Mouse (Mus musculus) forebrain, embryonic 11.5 days (tissue): ENCODE measurements at regions not wholly inside any gene's neighbourhood (a gene's known extent, or its start where the extent isn't known, plus 50 kb on each side); places are given as distances from the start of the nearest gene placed in this dataset.

ENCODE experiments used
- ATAC-seq: fragments of 200-750 bp; cut with Nextera tagmentation; replicated peaks from 2 replicates; pipeline ENCODE4 v1.8.0; 2017; ENCODE audit warnings: moderate TSS enrichment; ENCODE audit not compliant: low FRiP score
- DNase-seq: peaks from one replicate; pipeline ENCODE4 v3.0.0-alpha.2; 2017; ENCODE audit warnings: low spot score
- H3K27ac ChIP-seq: fragments of 300-500 bp; sonication (generic); 2 replicates; pipeline ENCODE4 v1.5.1; 2014; ENCODE audit warnings: low read depth, low read length
- H3K27me3 ChIP-seq: fragments of 300-500 bp; sonication (generic); 2 replicates; pipeline ENCODE4 v1.6.1; 2014; ENCODE audit warnings: mild to moderate bottlenecking, low read length, mixed read lengths; ENCODE audit not compliant: control insufficient read depth, insufficient read depth
- H3K36me3 ChIP-seq: fragments of 300-500 bp; sonication (generic); 2 replicates; pipeline ENCODE4 v1.6.1; 2014; ENCODE audit warnings: mild to moderate bottlenecking, low read length, moderate library complexity, mixed read lengths; ENCODE audit not compliant: control insufficient read depth, insufficient read depth
- H3K4me1 ChIP-seq: fragments of 300-500 bp; sonication (generic); replicated peaks from 2 replicates; pipeline ENCODE4 v1.6.1; 2014; ENCODE audit warnings: low read length, mixed read lengths; ENCODE audit not compliant: control insufficient read depth, insufficient read depth
- H3K4me2 ChIP-seq: fragments of 300-500 bp; sonication (generic); 2 replicates; pipeline ENCODE4 v1.6.1; 2014; ENCODE audit warnings: low read depth, mild to moderate bottlenecking, low read length, moderate library complexity, mixed read lengths; ENCODE audit not compliant: severe bottlenecking
- H3K4me3 ChIP-seq: fragments of 300-500 bp; sonication (generic); 2 replicates; pipeline ENCODE4 v1.5.1; 2014; ENCODE audit warnings: low read depth, low read length
- H3K9ac ChIP-seq: fragments of 300-500 bp; sonication (generic); 2 replicates; pipeline ENCODE4 v1.6.1; 2014; ENCODE audit warnings: low read length
- H3K9me3 ChIP-seq: fragments of 300-500 bp; sonication (generic); 2 replicates; pipeline ENCODE4 v1.6.1; 2016; ENCODE audit warnings: low read length, mixed read lengths; ENCODE audit not compliant: control insufficient read depth
- WGBS: fragments of 180-500 bp; shearing (Covaris S2); extraction: QIAGEN DNeasy Blood & Tissue Kit; methylation state at CpG from one replicate; pipeline ENCODE4 v1.1.7; 2014; 5-methylcytosine and 5-hydroxymethylcytosine counted together

GRCm38 (mm10) chr10:126709219-126709917 lies 191.8 kb downstream of the Atp23 start:
- Histone ChIP-seq H3K4me1 (no peaks in the 10 kb centered on the region), H3K36me3 (no peaks in the 10 kb centered on the region), H3K27ac (no peak overlapping the region), H3K27me3 (no peaks in the 10 kb centered on the region), H3K4me3 (no peak overlapping the region), H3K4me2 (no peak overlapping the region), H3K9me3 (no peaks in the 10 kb centered on the region), H3K9ac (no peak overlapping the region)
- peak; percentile 11 for DNase-seq
- WGBS = 87% methylated on average over 14 of the region's 14 CpGs
- ATAC-seq = no peak

- ATAC-seq (no peak), DNase-seq (no peak)
- Histone ChIP-seq H3K4me1 (no peaks in the 10 kb centered on the region), H3K27ac (no peak overlapping the region), H3K27me3 (no peaks in the 10 kb centered on the region), H3K36me3 (no peaks in the 10 kb centered on the region), H3K9me3 (no peaks in the 10 kb centered on the region), H3K4me2 (no peak overlapping the region), H3K9ac (no peak overlapping the region), H3K4me3 (no peak overlapping the region)
- 69% methylated on average over 4 of the region's 4 CpGs for WGBS
These were observed 192.4 kb downstream of the Atp23 start for GRCm38 (mm10) chr10:126708730-126709129.

GRCm38 (mm10) chr10:126708215-126708614 lies 192.9 kb downstream of the Atp23 start:
- H3K4me3 ChIP-seq = no peak overlapping the region
- H3K4me2 ChIP-seq = no peak overlapping the region
- no peak for ATAC-seq
- no peaks in the 10 kb centered on the region for H3K27me3 ChIP-seq
- H3K36me3 ChIP-seq = no peaks in the 10 kb centered on the region
- no peaks in the 10 kb centered on the region for H3K4me1 ChIP-seq
- 85% methylated on average over 4 of the region's 4 CpGs for WGBS
- no peak overlapping the region for H3K27ac ChIP-seq
- DNase-seq = no peak
- no peak overlapping the region for H3K9ac ChIP-seq
- no peaks in the 10 kb centered on the region for H3K9me3 ChIP-seq

GRCm38 (mm10) chr10:126697086-126697485 lies 204.1 kb downstream of the Atp23 start:
- ATAC-seq = no peak
- DNase-seq = no peak
- H3K4me1 ChIP-seq = no peaks in the 10 kb centered on the region
- WGBS = 92% methylated on average over 10 of the region's 10 CpGs
- H3K27ac ChIP-seq = no peak overlapping the region
- no peaks in the 10 kb centered on the region for H3K36me3 ChIP-seq
- no peaks in the 10 kb centered on the region for H3K27me3 ChIP-seq
- no peak overlapping the region for H3K9ac ChIP-seq
- no peaks in the 10 kb centered on the region for H3K9me3 ChIP-seq
- no peak overlapping the region for H3K4me2 ChIP-seq
- no peak overlapping the region for H3K4me3 ChIP-seq

GRCm38 (mm10) chr10:126690914-126691673 lies 210.1 kb downstream of the Atp23 start:
- Histone ChIP-seq H3K4me2 (no peak overlapping the region), H3K36me3 (no peaks in the 10 kb centered on the region), H3K4me3 (no peak overlapping the region), H3K9me3 (no peaks in the 10 kb centered on the region), H3K27ac (no peak overlapping the region), H3K4me1 (no peaks in the 10 kb centered on the region), H3K9ac (no peak overlapping the region), H3K27me3 (no peaks in the 10 kb centered on the region)
- ATAC-seq (no peak), DNase-seq (no peak)
- 56% methylated on average over 25 of the region's 25 CpGs for WGBS

- peak overlapping the region; percentile 18; the same call in 1 of the 2 replicates for H3K4me2 ChIP-seq
- no peaks in the 10 kb centered on the region for H3K27me3 ChIP-seq
- H3K27ac ChIP-seq = no peak overlapping the region
- no peak overlapping the region for H3K9ac ChIP-seq
- WGBS = 5% methylated on average over 12 of the region's 12 CpGs
- no peaks in the 10 kb centered on the region for H3K4me1 ChIP-seq
- DNase-seq (peak; percentile 80), ATAC-seq (peak; percentile 92)
- H3K9me3 ChIP-seq = no peaks in the 10 kb centered on the region
- H3K4me3 ChIP-seq = no peak overlapping the region
- H3K36me3 ChIP-seq = no peaks in the 10 kb centered on the region
These were observed 220.6 kb downstream of the Atp23 start for GRCm38 (mm10) chr10:126680275-126681184.

GRCm38 (mm10) chr10:126679224-126680120 lies 221.7 kb downstream of the Atp23 start:
- no peak overlapping the region for H3K27ac ChIP-seq
- WGBS = 22% methylated on average over 25 of the region's 25 CpGs
- H3K4me3 ChIP-seq = peak overlapping the region; percentile 18; the same call in 1 of the 2 replicates
- H3K36me3 ChIP-seq = no peaks in the 10 kb centered on the region
- ATAC-seq (peak; percentile 55), DNase-seq (peak; percentile 78)
- H3K9ac ChIP-seq = no peak overlapping the region
- H3K4me2 ChIP-seq = peak overlapping the region; percentile 35
- H3K27me3 ChIP-seq = no peaks in the 10 kb centered on the region
- H3K4me1 ChIP-seq = no peaks in the 10 kb centered on the region
- H3K9me3 ChIP-seq = no peaks in the 10 kb centered on the region

GRCm38 (mm10) chr10:126673437-126673836 lies 227.7 kb downstream of the Atp23 start:
- DNase-seq (peak; percentile 45), ATAC-seq (no peak)
- Histone ChIP-seq H3K27me3 (no peaks in the 10 kb centered on the region), H3K4me2 (no peak overlapping the region), H3K4me3 (no peak overlapping the region), H3K27ac (no peak overlapping the region), H3K9me3 (no peaks in the 10 kb centered on the region), H3K9ac (no peak overlapping the region), H3K4me1 (no peaks in the 10 kb centered on the region), H3K36me3 (no peaks in the 10 kb centered on the region)
- WGBS = 54% methylated on average over 5 of the region's 5 CpGs
